Mouse (Mus musculus): ENCODE measurements around the gene Nps. TPM values are rescaled to one million over a fixed set of nuclear protein-coding genes. Genes with fewer than 3 reads are reported as not detected.

Nps gene
- polyA plus RNA-seq (2015; fragmentation: Nextera tagmentation; extraction: Ambion mirVana), result 0.21 TPM in 1 of 2 replicates, not detected in the other

DNA sequence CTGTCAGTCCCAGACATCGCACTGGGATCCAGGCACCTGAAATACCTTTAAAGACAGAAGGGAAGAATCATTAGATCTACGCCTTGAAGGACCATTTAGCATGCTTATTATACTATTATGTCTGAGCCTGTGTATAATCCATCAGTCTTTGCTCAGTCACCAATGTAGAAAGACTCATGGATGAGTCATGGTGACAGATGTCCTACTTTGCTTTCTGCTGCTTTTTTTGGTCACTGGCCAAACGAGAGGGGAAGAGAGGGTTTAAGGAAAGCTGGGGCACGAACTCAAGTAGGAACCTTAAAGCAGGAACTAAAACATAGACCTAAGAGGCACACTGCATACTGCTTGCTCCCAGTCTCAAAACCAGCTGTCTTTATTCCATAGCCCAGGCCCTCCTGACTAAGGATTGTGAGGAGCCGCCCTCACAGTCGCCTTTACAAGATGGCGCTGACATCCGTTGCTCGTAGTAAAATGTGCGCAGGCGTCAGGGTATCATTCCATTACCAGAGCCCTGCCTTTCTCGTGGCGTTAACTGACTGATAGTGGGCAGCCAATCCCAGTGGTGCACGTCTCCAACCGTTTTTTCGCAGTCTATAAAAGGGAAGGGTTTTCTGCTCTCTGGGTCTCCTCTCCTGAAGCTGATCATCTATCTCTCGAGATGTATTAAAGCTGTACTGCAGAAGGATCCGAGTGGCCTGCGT is at the start of gene Nps:
Nps (plus strand) TSS at position 651 of the 701 bp plus-strand sequence.

Other genes with a start within 250 kb of the Nps start
- gene Foxi2, start 151.6 kb downstream of the Nps start, polyA plus RNA-seq (2015; fragmentation: Nextera tagmentation; extraction: Ambion mirVana), result not detected in 2 replicates

Measured in spleen, postnatal 0 days (tissue).